Mouse (Mus musculus): ENCODE measurements around the gene Sdc3.

GRCm38 (mm10) chr4:130865901-130866371, 73.6 kb downstream of the Sdc3 start:
- TF ChIP-seq CTCF (IDR thresholded peaks at IDR 0.05; ENCODE audit: borderline replicate concordance, insufficient read depth, low read length) (no peak), POLR2A (IDR thresholded peaks at IDR 0.05; ENCODE audit: low read depth, low read length) (no peak)
